Mouse (Mus musculus) stomach, postnatal 0 days (tissue): ENCODE measurements around the gene Olr1.

ENCODE experiments used
- CTCF ChIP-seq: IDR thresholded peaks from 2 replicates; pipeline ENCODE4 v1.5.1; 2016; ENCODE audit warnings: antibody characterized with exemption, low read depth, mild to moderate bottlenecking, moderate library complexity
- EP300 ChIP-seq: optimal IDR thresholded peaks from 2 replicates; pipeline ENCODE3; 2016; ENCODE audit warnings: antibody characterized with exemption

DNA sequence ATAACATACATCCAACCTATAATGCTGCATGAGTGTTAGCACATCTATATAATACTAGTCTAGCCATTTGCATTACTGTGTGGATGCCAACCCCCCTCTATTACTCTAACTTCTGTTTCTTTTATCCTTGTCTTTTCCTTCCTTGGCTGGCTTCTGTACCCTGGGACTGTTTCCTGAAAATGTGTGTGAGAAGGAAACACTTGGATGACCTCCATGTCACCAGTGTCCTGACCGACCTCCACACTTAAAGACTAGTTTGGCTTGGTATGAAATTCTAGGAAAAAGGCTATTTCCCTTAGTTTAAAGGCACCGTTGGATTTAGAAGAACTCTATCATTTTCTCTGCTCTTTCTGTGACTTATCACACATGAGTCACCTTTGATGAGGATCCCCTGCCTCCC, 20.5 kb upstream of the Olr1 start:
- no peak for TF ChIP-seq CTCF
- TF ChIP-seq EP300, result no peak
